Mouse (Mus musculus) kidney, adult 2 months (tissue): ENCODE results near the gene Rpl28. TPM values are rescaled to one million over a fixed set of nuclear protein-coding genes. Genes with fewer than 3 reads are reported as not detected.
A peak's percentile ranks its signal among the peaks of the same experiment; 100 is the strongest.
"Not testable (repeated sequence)": the region's sequence is repeated elsewhere in the genome, so short reads cannot be mapped to it uniquely, and the experiment has no call there.

Source experiments
- DNase-seq: peaks from one replicate; pipeline ENCODE4 v3.0.0; 2021
- H3K27ac ChIP-seq: fragments of 200-500 bp; 2 replicates; pipeline ENCODE4 v1.5.1; 2012; ENCODE audit warnings: low read depth, low read length, control low read depth, inconsistent platforms; ENCODE audit not compliant: insufficient read depth
- H3K27me3 ChIP-seq: fragments of 200-500 bp; replicated peaks from 2 replicates; pipeline ENCODE4 v1.6.1; 2012; ENCODE audit warnings: mild to moderate bottlenecking, moderate library complexity, low read length, inconsistent platforms; ENCODE audit not compliant: control insufficient read depth, insufficient read depth
- H3K36me3 ChIP-seq: fragments of 200-500 bp; 2 replicates; pipeline ENCODE4 v1.6.1; 2012; ENCODE audit warnings: mild to moderate bottlenecking, moderate library complexity, low read length, inconsistent platforms; ENCODE audit not compliant: control insufficient read depth, insufficient read depth
- H3K4me1 ChIP-seq: fragments of 200-500 bp; 2 replicates; pipeline ENCODE4 v1.6.1; 2011; ENCODE audit warnings: low read length; ENCODE audit not compliant: control insufficient read depth, insufficient read depth
- H3K4me3 ChIP-seq: fragments of 200-500 bp; 2 replicates; pipeline ENCODE4 v1.5.1; 2011; ENCODE audit warnings: mild to moderate bottlenecking, low read depth, low read length, control low read depth; ENCODE audit not compliant: insufficient read depth
- CTCF ChIP-seq: fragments of 200-500 bp; conservative IDR thresholded peaks from 2 replicates; pipeline ENCODE4 v1.5.1; 2011; ENCODE audit warnings: low read depth, mild to moderate bottlenecking, control low read depth, low read length, moderate library complexity, mixed read lengths; ENCODE audit not compliant: insufficient read depth, insufficient read length
- POLR2A ChIP-seq: fragments of 200-500 bp; IDR thresholded peaks from one replicate; pipeline ENCODE4 v1.6.1; 2011; ENCODE audit warnings: low read depth, low read length, control low read depth
- WGBS: fragments of 180-500 bp; shearing (Covaris S2); methylation state at CpG from one replicate; pipeline ENCODE4 v1.1.7; 2018; 5-methylcytosine and 5-hydroxymethylcytosine counted together
- polyA plus RNA-seq: library from polyadenylated mRNA; depleted of rRNA; stranded (reverse); fragments of >200 nt; gene quantifications from 2 replicates; pipeline ENCODE4 v1.2.3, GENCODE M21; 2012

The Rpl28 gene
- polyA plus RNA-seq, 1 experiment, result 597 TPM

- Histone ChIP-seq H3K27ac (no peak overlapping the region), H3K4me3 (no peak overlapping the region), H3K27me3 (no peaks in the 10 kb centered on the region), H3K4me1 (peaks cover 3% of the 10 kb centered on the region; the same call in 1 of the 2 replicates), H3K36me3 (peaks cover 4% of the 10 kb centered on the region)
- TF ChIP-seq POLR2A, result no peak
- 0 out of 2 replicates have a peak, but pooled peaks have one; percentile 11 for TF ChIP-seq CTCF
- peak; percentile 61 for DNase-seq
- 84% methylated on average over 7 of the region's 7 CpGs for WGBS
Observed at GRCm38 (mm10) chr7:4806716-4807115, 14.0 kb downstream of the Rpl28 start.

GRCm38 (mm10) chr7:4811131-4811530, 18.5 kb downstream of the Rpl28 start:
- not testable (repeated sequence) for DNase-seq, H3K27ac ChIP-seq, H3K4me1 ChIP-seq, H3K27me3 ChIP-seq, H3K36me3 ChIP-seq
- H3K4me3 ChIP-seq, result peak overlapping the region; percentile 73
- 24% methylated on average over 10 of the region's 10 CpGs for WGBS

GRCm38 (mm10) chr7:4811842-4812302, 19.2 kb downstream of the Rpl28 start:
- H3K4me3 ChIP-seq, result peak overlapping the region; percentile 73
- no peaks in the 10 kb centered on the region for H3K27me3 ChIP-seq
- no peak for DNase-seq
- peak overlapping the region; percentile 26; the same call in 1 of the 2 replicates for H3K27ac ChIP-seq
- peaks cover 6% of the 10 kb centered on the region; the same call in 1 of the 2 replicates for H3K4me1 ChIP-seq
- TF ChIP-seq POLR2A (no peak), CTCF (no peak)
- WGBS, result 1% methylated on average over 30 of the region's 36 CpGs
- H3K36me3 ChIP-seq, result peaks cover 4% of the 10 kb centered on the region

GRCm38 (mm10) chr7:4812303-4813104, 19.8 kb downstream of the Rpl28 start, which contains the start of gene Ube2s:
Gene Ube2s, minus strand, starts transcription at chr7:4812590.
- H3K27me3 ChIP-seq, result no peaks in the 10 kb centered on the region
- no peaks in the 10 kb centered on the region; the same call in 1 of the 2 replicates for H3K36me3 ChIP-seq
- peak; percentile 100 for DNase-seq
- H3K27ac ChIP-seq, result peak within 1 kb of the TSS; percentile 98
- peak; percentile 88 for TF ChIP-seq POLR2A
- TF ChIP-seq CTCF, result no peak
- under 1% methylated on average over 62 of the region's 62 CpGs for WGBS
- H3K4me1 ChIP-seq, result peaks cover 6% of the 10 kb centered on the region; the same call in 1 of the 2 replicates
- peak within 1 kb of the TSS; percentile 83 for H3K4me3 ChIP-seq

- DNase-seq, result no peak
- H3K36me3 ChIP-seq, result no peaks in the 10 kb centered on the region; the same call in 1 of the 2 replicates
- 18% methylated on average over 8 of the region's 8 CpGs for WGBS
- H3K27ac ChIP-seq, result peak overlapping the region; percentile 98
- no peaks in the 10 kb centered on the region for H3K27me3 ChIP-seq
- H3K4me1 ChIP-seq, result peaks cover 6% of the 10 kb centered on the region; the same call in 1 of the 2 replicates
- H3K4me3 ChIP-seq, result peak overlapping the region; percentile 83
- no peak for TF ChIP-seq CTCF
- no peak for TF ChIP-seq POLR2A
Observed at GRCm38 (mm10) chr7:4813105-4813791, 20.6 kb downstream of the Rpl28 start.

GRCm38 (mm10) chr7:4816559-4816958, 23.9 kb downstream of the Rpl28 start:
- Histone ChIP-seq H3K27ac (no peak overlapping the region), H3K4me1 (peaks cover 4% of the 10 kb centered on the region; the same call in 1 of the 2 replicates), H3K27me3 (no peaks in the 10 kb centered on the region), H3K36me3 (no peaks in the 10 kb centered on the region), H3K4me3 (no peak overlapping the region)
- TF ChIP-seq CTCF, result no peak
- TF ChIP-seq POLR2A, result no peak
- DNase-seq, result no peak

GRCm38 (mm10) chr7:4820925-4821324, 28.3 kb downstream of the Rpl28 start:
- H3K4me1 ChIP-seq, DNase-seq, H3K27me3 ChIP-seq, H3K27ac ChIP-seq, H3K36me3 ChIP-seq, H3K4me3 ChIP-seq: not testable (repeated sequence)
- 93% methylated on average over 7 of the region's 7 CpGs for WGBS
